Mouse (Mus musculus) left cerebral cortex, postnatal 14 days (tissue): ENCODE data around the gene Pias4. TPM values are rescaled to one million over a fixed set of nuclear protein-coding genes. Genes with fewer than 3 reads are reported as not detected.

Experiments used
- DNase-seq, 2 experiments: peaks; one replicate each; pipeline ENCODE4 v3.0.0; 2021 to 2022; ENCODE audit warnings: low spot score in 2 of 2, mixed read lengths in 1 of 2
- intact Hi-C: fragments of 180-260 bp; cut with DNase I; formaldehyde crosslinking; loops from one replicate; pipeline ENCODE4 v1.15.1; 2025
- total RNA-seq, 2 experiments: library from RNA; stranded (reverse); gene quantifications; 2 replicates each; pipeline ENCODE4 v1.2.3; 2021

The Pias4 gene
- total RNA-seq, 2 experiments from 2014 or later, result 23.7 to 29.9 TPM

DNA sequence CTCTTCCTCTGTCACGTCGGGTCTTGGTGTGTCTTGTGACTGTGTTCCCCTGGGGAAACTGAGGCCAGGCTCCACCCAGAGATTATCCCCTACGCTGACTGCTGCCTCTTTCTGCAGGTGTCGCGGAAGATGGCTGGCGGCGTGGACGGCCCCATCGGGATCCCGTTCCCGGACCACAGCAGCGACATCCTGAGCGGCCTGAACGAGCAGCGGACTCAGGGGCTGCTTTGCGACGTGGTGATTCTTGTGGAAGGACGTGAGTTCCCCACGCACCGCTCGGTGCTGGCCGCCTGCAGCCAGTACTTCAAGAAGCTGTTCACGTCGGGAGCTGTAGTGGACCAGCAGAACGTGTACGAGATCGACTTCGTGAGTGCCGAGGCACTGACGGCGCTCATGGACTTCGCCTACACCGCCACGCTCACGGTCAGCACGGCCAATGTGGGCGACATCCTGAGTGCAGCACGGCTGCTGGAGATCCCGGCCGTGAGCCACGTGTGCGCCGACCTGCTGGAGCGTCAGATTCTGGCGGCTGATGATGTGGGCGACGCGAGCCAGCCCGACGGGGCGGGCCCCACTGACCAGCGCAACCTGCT is 23.8 kb downstream of the Pias4 start:
- no peak for DNase-seq
- intact Hi-C loops, result no loop called here

DNA sequence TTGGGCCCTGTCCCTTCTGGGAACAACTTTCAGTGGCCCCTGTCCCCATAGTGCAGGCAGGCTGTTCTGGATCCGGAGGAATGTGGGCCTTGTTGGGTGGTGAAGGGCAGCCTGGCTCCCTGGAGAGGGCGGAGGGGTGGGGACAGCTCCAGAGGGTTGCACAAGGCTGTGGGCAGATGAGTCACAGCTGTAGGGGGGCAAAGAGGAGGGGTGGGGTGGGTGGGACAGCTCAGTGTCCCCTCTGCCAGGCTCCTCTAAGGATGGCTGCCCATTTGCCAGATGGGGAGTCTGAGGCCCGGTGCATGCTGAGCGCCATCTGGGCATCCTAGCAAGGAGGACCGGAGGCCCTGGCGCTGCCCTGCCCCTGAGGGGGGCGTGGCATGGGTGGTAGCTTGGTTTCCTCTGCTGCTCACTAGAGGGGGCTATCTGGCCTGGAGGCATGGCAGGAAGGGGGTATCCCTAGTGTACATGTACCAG is 24.5 kb downstream of the Pias4 start:
- no peak for DNase-seq
- intact Hi-C loops, result no loop called here

DNA sequence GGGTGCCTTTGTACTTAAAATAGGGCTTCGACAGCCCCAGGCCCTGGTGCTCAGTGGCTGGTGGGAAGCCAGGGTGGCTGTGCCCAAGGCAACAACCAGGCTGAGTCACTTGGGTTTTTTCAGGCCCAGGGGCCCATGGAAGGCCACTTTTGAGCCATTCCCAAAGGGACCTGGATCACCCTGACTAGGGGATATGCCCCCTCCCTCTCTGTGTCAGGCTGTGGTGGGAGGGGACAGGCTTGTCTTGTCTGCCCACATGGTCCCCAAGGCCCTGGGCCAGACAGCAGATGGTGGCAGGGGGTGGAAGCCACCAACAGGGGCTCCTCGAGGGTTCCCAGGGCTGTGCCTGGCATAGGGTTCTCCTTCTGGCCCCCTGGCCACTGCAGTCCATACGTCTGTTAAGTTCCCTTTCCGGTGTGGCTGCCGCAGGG is 25.2 kb downstream of the Pias4 start:
- no peak for DNase-seq
- intact Hi-C loops, result no loop called here

DNA sequence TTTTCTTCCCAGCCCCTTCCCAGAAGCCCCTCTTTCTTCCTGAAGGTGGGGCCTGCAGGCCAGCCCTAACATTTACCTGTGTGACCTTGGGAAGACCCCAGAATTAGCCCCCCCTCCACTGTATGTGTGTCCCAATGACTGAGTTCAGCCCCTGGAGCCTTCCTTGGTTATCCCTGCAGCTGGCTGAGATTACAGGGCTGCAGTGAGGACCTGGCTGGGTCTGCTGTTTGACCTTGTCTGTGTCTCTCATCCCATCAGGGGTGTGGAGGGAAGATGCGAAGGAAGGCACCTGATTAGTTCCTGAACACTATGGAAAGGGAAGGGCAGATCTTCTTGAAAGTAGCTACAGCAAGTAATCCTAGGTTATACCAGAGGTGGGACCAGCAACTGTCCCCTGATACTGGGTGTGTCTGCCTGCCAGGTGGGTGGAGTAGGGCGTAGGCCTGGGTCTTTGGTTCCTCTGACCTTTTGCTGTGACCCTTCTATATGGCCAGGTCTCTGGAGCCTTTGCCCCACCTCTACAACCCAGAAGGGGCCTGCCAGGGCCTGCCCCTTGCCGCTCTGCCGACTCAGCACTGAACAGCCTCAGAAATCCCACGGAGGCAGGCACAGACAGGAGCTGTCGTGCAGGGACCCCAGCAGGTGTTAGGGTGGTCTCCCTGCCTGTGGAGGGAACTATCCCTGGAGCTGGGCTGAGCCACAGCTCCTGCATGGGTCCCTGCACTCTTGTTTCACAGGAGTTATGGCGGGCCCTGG is 26.1 kb downstream of the Pias4 start:
- DNase-seq, result no peak
- intact Hi-C loops, result no loop called here

DNA sequence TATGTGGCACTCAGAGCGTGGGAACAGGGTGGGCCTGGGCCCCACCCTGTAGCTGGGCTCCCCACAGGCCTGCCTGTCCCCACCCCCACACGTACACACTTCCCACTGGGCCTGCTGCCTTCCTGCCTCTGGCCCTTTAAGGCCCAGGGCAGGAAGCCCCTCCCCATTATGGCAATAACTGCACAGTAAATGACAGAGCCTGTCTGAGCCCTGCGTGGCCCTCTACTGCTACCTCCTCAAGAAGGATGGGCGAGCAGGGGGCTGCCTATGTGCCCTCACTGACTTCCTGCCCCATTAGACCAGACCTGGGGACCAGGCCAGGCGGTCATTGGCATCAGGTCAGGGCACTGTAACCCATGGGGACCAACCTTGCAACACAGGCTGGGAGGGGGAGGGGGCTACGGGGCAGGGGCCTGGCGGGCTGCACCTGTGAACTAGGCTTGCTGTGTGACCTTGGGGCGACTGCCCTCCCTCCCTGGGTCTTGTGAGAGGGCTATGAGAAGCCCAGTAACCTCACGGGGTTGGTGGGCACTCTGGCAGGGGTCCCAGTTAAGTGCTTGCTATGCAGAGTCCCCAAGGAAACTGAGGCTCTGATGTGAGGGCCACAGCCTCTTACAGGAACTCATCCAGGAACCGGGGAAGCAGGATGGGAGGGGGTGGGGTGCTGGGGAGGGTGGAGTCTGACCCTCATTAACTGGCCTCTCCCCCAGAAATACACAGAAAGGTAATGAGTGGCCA is 26.8 kb downstream of the Pias4 start:
- DNase-seq, result no peak
- intact Hi-C loops, result no loop called here

DNA sequence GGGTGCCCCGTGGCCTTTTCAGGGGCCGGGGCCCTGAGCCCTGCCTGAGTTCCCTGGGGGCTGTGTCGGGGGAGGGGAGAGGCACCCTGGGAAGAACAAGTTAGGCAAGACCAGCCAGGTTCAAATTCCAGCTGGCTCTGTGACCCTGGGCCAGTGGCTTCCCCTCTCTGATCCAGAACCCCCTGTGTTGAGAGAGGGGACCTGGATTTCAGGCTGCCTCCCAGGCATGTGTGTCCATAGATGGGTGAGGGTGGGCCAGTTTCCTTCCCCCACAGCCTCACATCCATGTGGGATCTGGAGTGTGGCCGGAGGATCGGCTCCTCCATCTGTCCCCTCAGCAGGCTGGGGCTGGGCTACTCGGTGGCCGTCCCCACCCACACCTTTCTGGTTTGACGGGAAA is 27.7 kb downstream of the Pias4 start:
- no peak for DNase-seq
- intact Hi-C loops, result no loop called here

DNA sequence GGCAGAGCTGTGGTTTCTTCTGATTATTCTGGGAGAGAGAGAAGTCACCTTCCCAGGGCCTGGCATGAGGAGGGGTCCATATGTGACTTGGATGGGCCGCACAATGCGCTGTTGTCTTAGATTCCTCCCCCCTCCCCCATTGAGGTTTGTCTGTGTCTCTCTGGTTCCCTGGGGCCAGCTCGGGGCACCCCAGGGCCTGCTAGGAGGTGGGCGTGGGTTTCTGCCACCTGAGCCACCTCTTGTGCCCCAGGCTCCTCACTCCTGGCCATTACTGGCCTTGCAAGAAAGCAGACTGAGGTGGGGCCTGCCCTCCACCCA is 28.2 kb downstream of the Pias4 start:
- intact Hi-C loops, result no loop called here
- DNase-seq, result no peak

DNA sequence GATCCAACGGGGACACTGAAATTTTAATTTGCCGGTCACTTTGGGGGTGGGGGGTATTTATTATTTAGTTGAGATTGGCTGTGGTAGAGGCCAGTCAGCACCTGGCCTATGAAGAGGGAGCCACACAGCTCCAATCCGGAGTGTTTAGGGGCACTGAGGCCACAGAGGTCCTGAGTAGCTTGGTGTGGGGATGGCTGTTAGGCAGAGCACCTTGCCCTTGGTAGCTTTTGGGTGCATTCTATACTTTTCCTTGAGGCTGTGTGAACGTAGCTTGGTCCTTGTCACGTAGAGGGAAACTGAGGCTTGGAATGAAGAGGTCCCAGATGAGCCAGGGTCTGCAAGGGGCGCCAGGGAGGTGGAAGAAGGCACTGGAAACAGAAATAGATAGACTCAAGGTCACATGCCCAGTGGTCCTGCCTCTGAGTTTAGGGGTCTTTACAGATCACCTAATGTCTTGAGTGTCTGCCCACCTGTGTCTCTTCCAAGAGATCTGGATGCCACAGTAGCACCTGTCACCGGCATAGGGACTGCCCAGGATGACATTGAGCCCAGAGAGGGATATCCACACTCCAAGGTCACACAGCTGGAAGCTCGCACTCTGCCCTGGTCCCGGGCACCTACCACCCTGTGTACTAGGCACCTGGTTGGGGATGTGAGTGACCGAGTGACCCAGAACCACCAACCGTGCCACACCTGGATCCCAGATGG is 28.7 kb downstream of the Pias4 start:
- intact Hi-C loops, result no loop called here
- DNase-seq, result no peak

DNA sequence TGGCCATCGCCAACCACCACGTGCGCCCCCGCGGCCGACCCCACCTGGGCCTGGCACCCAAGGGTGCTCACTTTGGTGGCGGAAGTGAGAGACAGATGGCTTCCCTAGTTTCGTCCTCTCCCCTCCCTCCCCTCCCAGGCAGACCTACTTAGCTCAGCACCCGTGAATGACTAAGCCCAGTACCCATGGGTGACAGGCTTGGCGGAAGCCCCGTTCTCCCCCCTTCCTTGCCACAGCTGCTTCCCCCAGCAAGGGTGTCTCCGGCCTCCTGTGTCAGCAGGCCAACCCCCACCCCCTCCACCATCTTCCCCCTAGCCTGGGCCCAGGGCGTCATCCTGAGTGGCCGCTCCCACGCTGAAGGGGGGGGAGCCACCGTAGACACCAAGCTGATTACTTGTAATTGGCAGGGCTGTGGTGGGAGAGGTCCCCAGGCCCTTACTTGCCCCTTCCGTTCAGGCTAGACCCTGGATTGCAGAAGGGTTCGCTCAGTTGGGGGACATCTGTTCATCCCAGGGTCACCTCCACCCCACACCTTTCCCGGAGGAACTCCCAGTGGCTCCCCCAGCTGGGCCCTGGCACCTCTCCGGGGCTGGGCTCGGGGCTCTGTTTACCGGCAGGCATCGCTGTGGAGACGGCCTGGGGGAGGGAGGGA is 29.5 kb downstream of the Pias4 start:
- peak in 1 of 2 experiments; percentile 59 for DNase-seq
- intact Hi-C loops, result no loop called here

DNA sequence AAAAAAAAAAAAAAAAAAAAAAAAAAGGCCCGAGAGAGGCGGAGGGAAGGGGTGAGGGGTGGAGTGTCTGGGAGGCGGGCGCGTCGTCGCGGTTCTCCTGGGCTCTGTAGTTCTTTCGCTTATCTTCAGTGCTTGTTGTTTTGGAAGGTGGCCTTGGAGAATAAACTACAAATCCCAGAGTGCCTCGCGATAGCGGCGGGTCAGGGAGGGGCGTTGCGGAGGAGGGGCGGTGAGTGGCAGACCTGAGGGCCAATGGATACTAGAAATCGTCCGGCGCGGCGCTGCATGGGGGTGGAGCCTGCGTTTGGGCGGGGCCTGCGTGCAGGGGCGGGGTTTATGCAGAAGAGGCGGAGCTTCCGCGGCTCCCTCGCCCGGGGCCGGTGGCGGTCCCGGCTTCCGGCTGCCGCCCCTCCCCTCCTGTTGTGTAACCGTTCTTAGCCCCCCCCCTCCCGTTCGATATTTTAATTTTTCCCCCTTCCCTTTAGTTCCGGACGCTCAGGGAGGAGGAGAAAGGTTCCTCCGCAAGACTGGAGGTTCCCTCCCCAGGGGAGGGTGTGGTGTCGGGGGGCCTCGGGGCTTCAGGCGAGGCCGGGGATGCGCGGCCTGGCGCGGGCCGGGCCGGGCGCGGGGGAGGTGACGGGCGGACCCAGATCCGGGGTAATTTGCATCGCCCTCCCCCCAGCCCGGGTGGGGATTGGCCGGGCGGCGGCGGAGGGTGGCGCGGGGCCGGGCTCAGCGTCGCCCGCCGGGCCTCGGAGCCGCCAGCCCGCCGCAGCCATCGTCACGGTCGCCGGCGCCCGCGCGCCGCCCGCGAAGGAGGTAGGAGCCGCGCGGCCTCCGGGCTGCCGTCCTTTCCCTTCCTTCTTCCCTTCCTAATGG is 30.2 kb downstream of the Pias4 start:
- intact Hi-C loops, result no loop called here
- peak; percentile 99 to 100 for DNase-seq

DNA sequence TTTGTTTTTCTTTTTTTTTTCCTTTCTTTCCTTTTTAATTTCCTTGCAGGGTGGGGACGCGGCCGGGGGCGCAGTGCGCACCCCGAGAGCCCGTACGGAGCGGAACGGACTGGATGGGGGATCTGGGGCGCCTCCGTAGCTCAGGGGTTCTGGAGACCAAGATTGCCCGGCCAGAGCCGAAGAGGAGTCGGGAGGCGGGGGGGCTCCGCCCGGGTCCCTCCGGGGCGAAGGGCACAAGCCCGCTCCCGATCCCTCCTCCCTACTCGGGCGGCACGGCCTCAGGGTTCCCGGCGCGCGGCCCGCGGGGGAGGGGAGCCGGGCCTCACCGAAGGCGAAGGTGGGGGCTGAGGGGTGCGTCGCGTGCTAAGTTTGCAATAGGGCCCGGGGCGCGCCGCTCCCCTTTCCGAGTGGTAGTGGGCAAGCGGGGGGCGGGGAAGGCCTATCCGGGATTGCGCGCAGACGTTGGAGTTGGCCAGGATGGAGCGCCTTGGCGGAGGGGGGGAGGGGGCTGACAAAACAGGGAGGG is 31.0 kb downstream of the Pias4 start:
- no peak for DNase-seq
- intact Hi-C loops, result no loop called here

DNA sequence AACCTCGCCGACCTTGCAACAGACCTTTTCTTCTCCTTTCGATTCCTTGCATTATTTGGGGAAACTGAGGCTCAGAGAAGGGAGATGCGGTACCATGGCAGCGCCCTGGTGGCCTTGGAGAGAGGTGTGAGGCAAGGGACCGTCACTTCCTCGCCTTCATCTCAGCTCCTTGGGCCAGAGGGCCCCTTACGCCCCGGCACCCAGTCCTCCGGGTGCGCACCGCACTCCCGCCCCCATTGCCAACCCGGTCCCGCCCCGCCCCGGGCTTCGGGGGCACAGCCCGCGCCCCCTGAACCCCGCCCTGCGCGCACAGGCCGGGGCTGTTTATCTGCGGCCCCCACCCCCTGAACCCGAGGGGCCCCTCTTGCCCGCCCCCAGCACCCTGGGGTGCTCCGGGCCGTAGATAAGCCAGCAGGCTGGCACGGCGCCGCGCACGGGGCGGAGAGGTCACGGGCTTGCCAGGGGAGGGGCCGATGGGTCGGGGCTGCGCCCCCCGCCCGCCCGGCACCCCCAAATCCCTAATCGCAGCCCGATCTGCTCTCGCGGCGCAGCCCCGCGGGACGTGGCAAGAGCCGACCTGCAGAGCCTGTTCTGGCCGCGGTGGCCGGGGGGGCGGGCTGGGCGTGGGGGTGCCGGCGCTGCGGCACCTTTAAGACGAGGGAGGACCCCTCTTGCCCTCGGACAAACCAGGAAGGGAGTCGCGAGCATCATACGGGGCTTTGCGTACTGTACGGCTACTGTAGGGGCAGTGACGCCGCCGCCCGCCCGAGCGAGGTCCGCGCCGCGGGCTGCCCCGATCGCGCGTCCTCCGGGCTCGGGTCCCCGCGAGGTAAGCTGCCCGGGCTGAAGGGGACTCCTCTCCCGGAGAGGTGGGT is 31.7 kb downstream of the Pias4 start:
- intact Hi-C loops, result no loop called here
- peak; percentile 66 for DNase-seq

DNA sequence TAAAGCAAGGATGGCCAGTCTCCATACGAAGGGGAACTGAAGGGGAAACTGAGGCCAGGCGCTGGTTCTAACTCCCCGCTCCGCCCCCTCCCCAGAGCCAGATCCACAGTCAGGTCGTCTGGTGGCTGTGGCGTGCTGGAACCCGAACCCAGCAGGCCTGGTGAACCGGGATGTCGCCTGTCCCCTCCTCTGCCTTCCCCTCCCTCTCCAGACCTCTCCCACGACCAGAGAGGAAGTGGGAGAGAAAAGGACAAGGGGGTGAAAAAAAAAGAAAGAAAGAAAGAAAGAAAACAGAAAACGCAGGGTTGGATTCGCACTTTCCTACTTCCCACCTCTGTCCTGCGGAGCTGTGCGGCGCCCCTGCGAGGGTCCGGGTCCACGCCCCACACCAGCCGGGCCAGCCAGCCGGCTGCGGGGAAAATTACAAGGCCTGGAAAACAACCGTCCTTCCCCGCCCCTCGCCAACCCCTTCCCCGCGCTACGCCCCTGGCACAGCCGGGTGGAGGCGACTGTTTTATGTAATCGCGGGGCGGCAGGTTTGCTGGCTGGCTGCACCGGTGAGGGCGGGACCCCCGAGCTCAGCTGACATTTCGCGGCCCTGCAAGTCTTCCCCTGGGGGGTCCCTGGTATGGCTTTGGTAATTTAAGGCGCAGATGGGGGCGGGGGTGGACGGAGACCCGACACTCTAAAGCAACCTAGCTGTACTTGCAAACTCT is 32.6 kb downstream of the Pias4 start, which contains the start of gene Zbtb7a:
Gene Zbtb7a (plus strand): TSS at position 255 of the 716 bp plus-strand sequence.
- no peak for DNase-seq
- intact Hi-C loops, result no loop called here

DNA sequence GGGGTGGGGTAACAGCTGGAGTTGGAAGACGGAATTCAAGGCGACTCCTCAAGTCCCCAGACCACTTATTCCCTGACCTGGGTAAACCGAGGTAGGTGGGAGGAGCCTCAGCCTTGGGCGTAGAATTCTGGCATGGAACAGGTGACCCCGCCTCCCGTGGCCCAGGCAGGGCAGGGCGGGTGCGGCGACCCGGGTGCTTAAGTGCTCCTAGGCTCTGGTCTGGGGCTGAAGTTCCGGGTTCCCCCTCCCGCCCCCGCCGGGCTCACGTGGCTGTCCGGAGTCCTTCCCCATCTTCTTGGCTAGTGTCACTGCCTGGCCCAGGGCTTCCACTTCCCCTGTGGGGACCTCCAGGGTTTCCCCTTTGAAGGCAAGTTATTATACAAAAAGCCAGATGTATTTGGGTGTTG is 33.5 kb downstream of the Pias4 start:
- intact Hi-C loops, result no loop called here
- peak in 1 of 2 experiments; percentile 51 for DNase-seq

DNA sequence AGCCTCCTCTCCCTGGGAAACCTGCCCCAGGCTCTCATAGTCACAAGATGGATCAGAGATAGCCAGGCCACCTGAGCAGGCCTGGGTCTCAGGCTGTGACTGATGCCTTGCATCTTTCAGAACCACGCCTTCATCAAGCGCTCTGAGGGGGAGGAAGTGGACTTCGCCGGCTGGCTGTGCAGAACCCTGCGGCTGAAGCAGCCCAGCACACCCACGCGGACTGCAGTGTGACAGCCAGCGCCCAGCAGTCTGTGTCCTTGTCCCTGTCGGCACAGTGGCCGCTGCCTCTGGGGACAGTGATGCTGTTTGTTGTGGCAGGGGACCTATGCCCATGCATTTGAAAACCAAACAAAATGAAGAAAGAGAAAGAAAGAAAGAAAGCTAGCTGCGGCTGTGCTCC is 44.2 kb downstream of the Pias4 start:
- intact Hi-C loops, result no loop called here
- no peak for DNase-seq

DNA sequence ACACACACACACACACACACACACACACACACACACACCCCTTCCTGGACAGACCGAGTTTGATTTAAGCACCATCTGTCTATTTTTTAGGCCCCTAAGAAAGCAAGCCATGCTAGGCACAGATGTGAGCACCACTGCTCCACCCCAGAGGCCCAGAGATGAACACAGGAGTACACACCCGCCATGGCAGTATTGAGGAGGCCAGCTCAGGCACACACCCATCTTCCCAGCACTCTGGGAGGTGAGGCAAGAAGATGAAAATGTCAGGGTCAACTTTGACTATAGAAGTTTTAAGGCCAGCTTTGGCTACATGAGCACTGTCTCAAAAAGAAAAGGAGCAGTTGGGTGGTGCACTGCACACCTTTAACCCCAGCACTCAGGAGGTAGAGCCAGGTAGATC is 44.8 kb downstream of the Pias4 start:
- intact Hi-C loops, result no loop called here
- no peak for DNase-seq

DNA sequence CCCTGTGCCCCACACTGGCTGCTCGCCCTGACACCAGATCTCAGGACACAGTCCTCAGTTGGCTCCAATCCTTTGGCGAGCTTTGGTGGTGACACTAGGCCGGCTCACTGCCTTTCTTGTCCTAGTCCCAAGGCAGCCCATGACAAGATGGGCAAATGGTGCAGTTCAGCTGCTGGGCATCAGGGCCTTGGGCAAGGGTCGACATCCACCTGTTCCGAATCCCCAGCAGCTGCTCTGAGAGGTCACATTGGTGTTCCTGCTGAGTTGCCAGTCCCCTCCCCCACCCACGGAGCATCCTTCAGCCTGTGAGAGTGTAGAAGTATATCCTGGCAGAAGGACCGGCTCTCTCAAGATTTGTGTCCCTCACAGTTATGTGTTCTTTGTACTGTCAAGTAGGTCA is 47.1 kb downstream of the Pias4 start:
- no peak for DNase-seq
- intact Hi-C loops, result no loop called here
